Mouse (Mus musculus): ENCODE results near the gene Socs3. TPM values are rescaled to one million over a fixed set of nuclear protein-coding genes. Genes with fewer than 3 reads are reported as not detected.

The Socs3 gene
- polyA plus RNA-seq, 1 experiment from 2014 or later, result 3.4 TPM

DNA sequence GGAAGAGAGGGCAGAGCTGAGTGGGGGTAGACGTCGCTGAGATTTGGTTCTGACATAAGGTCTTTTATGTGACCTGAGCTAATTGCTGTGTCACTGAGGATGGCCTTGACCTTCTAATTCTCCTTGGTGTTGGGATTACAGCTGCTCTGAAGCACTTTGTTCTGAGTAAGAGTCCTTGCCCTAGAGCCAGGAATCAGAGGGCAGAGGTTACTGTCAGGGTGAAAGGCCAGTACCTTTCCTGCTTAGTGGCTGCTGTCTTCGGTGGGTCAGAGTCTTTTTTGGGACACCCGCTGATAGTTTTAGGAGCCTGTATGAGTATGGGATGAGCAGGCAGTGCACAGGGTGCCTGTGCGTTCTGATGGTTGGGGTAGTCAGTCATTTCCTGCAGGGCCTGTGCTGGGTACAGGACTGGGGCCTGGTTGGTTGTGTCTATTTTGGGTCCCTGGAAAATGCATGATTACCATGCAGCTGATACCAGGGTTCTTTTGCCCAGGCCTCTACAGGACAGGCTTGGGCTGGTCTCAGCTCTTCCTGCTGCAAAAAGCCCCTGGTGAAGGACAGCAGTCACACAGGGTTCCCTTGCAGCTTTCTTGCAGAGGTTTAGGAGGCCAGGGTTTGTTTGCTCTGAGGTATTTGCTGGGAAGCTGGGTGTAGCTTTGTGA lies 38.4 kb upstream of the Socs3 start:
- Histone ChIP-seq H3K9ac (ENCODE audit: low read depth, low read length) (no peak overlapping the region), H3K4me3 (ENCODE audit: low read depth, low read length) (no peak overlapping the region), H3K27me3 (ENCODE audit: control insufficient read depth, insufficient read depth, low read length) (no peaks in the 10 kb centered on the region), H3K4me2 (replicated peaks; ENCODE audit: low read depth, low read length) (no peak overlapping the region), H3K9me3 (ENCODE audit: control insufficient read depth, low read length) (no peaks in the 10 kb centered on the region), H3K36me3 (ENCODE audit: control insufficient read depth, insufficient read depth, low read length) (peaks cover 7% of the 10 kb centered on the region), H3K4me1 (replicated peaks; ENCODE audit: control insufficient read depth, insufficient read depth, low read length) (peaks cover 2% of the 10 kb centered on the region; the same call in 1 of the 2 replicates), H3K27ac (ENCODE audit: low read depth, low read length) (no peak overlapping the region)
- DNase-seq (ENCODE audit: low spot score), result no peak
- no peak for ATAC-seq (ENCODE audit: low FRiP score)
- 64% methylated on average over 5 of the region's 5 CpGs for WGBS

DNA sequence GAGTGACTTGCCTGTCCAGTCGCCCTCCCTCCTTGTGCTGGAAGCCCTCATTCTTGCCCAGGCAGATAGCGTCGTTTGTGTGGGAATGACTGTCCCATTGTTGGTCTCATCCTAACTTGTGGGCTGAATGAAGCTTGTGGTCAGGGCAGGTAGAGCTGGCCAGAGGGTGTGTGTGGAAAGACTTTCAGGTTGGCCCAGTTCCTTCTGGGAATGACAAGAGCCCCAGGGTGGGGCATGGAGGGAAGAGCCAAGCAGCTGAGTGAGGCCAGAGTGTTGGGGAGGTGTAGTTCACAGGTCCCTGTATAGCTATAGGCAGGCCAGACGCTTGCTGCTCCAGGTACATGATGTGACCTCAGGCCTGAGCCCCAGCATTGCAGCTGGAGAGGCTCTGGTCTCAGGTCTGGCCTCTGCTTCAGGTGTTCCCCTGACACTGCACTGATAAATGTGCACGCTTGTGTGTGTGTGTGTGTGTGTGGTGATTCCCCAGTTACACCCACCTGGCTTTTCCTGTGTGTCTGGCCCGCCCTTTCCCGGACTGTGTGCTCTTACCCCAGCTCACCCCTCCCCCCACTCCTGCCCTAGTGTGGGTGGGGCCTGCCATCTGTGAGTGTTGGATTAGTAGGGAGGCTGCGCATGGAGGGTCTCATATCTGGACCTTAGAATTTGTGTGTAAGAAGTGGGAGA lies 37.8 kb upstream of the Socs3 start:
- Histone ChIP-seq H3K4me2 (replicated peaks; ENCODE audit: low read depth, low read length) (no peak overlapping the region), H3K27ac (ENCODE audit: low read depth, low read length) (no peak overlapping the region), H3K36me3 (ENCODE audit: control insufficient read depth, insufficient read depth, low read length) (peaks cover 11% of the 10 kb centered on the region), H3K9ac (ENCODE audit: low read depth, low read length) (no peak overlapping the region), H3K4me3 (ENCODE audit: low read depth, low read length) (no peak overlapping the region), H3K4me1 (replicated peaks; ENCODE audit: control insufficient read depth, insufficient read depth, low read length) (peaks cover 2% of the 10 kb centered on the region; the same call in 1 of the 2 replicates), H3K27me3 (ENCODE audit: control insufficient read depth, insufficient read depth, low read length) (no peaks in the 10 kb centered on the region), H3K9me3 (ENCODE audit: control insufficient read depth, low read length) (no peaks in the 10 kb centered on the region)
- no peak for DNase-seq (ENCODE audit: low spot score)
- WGBS, result 75% methylated on average over 8 of the region's 8 CpGs
- ATAC-seq (ENCODE audit: low FRiP score), result no peak

DNA sequence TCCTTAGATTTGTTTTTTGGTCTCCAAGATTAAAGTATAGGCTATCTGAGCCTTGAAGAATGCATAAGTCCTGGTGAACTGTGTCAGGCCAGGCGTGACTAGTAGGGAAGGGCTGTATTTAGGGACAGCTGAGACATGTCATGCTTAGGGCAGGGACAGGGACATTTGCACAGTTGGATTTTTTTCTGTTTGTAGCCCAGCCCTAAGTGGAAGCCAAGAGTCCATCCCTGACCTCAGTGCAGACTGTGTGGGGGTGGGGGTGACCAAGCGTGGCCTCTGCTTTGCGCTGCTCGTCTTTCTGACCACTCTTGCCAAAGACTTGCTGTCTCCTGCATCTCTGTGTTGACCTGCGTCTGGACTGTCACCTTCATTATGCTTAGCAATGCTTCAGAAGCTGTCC lies 34.4 kb upstream of the Socs3 start:
- 86% methylated on average over 5 of the region's 5 CpGs for whole genome bisulfite sequencing
- Histone ChIP-seq H3K27ac (ENCODE audit: low read depth, low read length) (no peak overlapping the region), H3K9me3 (ENCODE audit: control insufficient read depth, low read length) (no peaks in the 10 kb centered on the region), H3K36me3 (ENCODE audit: control insufficient read depth, insufficient read depth, low read length) (peaks cover 11% of the 10 kb centered on the region), H3K27me3 (ENCODE audit: control insufficient read depth, insufficient read depth, low read length) (no peaks in the 10 kb centered on the region), H3K4me3 (ENCODE audit: low read depth, low read length) (no peak overlapping the region), H3K4me2 (replicated peaks; ENCODE audit: low read depth, low read length) (no peak overlapping the region), H3K9ac (ENCODE audit: low read depth, low read length) (no peak overlapping the region), H3K4me1 (replicated peaks; ENCODE audit: control insufficient read depth, insufficient read depth, low read length) (peaks cover 2% of the 10 kb centered on the region; the same call in 1 of the 2 replicates)
- DNase-seq (ENCODE audit: low spot score) (no peak), ATAC-seq (ENCODE audit: low FRiP score) (no peak)

DNA sequence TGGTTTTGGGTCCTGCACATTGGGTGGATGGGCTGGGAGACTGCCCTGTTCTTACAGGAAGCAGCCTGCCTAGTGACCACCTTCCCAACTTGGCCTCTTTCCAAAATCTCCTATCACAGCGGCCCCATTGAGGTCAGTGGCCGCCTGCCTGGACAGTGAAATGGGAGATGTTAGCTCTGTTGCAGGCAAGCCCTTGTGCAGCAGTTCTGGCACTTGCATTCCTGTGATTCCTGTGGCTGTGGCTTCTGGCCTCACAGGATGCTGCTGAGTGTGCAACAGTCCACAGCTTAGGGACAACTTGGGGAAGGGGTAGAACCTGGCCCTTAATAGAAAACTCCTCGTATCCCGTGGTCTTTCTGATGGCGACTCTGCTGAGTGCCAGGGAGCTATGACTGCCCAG lies 33.9 kb upstream of the Socs3 start:
- Histone ChIP-seq H3K9me3 (ENCODE audit: control insufficient read depth, low read length) (no peaks in the 10 kb centered on the region), H3K4me1 (replicated peaks; ENCODE audit: control insufficient read depth, insufficient read depth, low read length) (peaks cover 2% of the 10 kb centered on the region; the same call in 1 of the 2 replicates), H3K27ac (ENCODE audit: low read depth, low read length) (no peak overlapping the region), H3K36me3 (ENCODE audit: control insufficient read depth, insufficient read depth, low read length) (peaks cover 11% of the 10 kb centered on the region), H3K4me3 (ENCODE audit: low read depth, low read length) (no peak overlapping the region), H3K4me2 (replicated peaks; ENCODE audit: low read depth, low read length) (no peak overlapping the region), H3K9ac (ENCODE audit: low read depth, low read length) (no peak overlapping the region), H3K27me3 (ENCODE audit: control insufficient read depth, insufficient read depth, low read length) (no peaks in the 10 kb centered on the region)
- WGBS, result 84% methylated on average over 5 of the region's 5 CpGs
- ATAC-seq (ENCODE audit: low FRiP score) (no peak), DNase-seq (ENCODE audit: low spot score) (no peak)

DNA sequence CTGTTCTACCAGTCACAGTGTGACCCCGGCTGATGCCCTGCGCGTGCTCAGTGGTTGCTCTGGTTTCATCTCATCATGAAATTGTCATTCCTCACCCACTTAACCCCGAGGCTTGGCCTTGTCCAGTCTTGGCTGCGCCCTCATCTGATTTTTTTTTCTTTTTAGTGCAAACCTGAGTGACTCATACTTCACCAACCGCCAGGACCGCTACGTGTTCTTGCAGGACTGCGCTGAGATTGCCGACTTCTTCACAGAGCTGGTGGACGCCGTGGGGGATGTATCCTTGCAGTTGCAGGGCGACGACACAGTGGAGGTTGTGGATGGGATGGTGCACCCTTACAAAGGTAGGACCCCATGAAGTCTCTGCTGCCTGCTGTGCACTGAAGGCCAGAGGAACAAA lies 33.3 kb upstream of the Socs3 start:
- Histone ChIP-seq H3K9me3 (ENCODE audit: control insufficient read depth, low read length) (no peaks in the 10 kb centered on the region), H3K4me3 (ENCODE audit: low read depth, low read length) (no peak overlapping the region), H3K9ac (ENCODE audit: low read depth, low read length) (no peak overlapping the region), H3K36me3 (ENCODE audit: control insufficient read depth, insufficient read depth, low read length) (peaks cover 11% of the 10 kb centered on the region), H3K4me1 (replicated peaks; ENCODE audit: control insufficient read depth, insufficient read depth, low read length) (peaks cover 2% of the 10 kb centered on the region; the same call in 1 of the 2 replicates), H3K27me3 (ENCODE audit: control insufficient read depth, insufficient read depth, low read length) (no peaks in the 10 kb centered on the region), H3K4me2 (replicated peaks; ENCODE audit: low read depth, low read length) (no peak overlapping the region), H3K27ac (ENCODE audit: low read depth, low read length) (no peak overlapping the region)
- ATAC-seq (ENCODE audit: low FRiP score) (no peak), DNase-seq (ENCODE audit: low spot score) (no peak)
- 94% methylated on average over 14 of the region's 14 CpGs for WGBS

DNA sequence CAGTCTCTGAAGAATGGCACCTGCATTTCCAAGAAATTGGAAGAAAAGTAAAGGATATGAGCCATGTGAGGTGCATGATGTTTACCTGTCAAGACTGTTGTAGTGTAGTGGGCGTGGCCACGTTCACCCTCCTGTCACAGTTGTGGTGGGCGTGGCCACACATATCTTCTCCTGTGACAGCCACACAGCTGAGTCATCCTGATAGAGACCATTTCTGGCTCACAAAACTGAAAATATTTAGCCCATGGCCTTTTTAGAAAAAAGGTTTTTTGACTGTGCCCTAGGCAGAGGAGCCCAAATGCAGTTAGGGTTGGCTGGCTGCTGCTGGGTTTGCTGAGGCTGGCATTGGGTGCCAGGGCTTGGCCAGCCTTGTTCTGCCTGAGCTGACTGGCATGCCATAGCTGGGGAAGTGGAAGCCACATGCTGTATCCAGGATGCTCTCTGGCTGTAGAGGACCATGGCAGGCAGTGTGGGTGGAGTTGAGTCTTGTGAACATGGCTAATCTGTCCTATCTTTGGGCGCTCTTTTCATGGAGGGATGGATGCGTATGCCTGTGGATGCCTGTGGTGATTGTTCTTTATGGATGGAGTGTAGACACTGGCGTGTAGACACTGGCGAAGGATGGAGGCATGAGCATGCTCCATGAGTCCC lies 30.8 kb upstream of the Socs3 start:
- no peaks in the 10 kb centered on the region for H3K9me3 ChIP-seq (ENCODE audit: control insufficient read depth, low read length)
- peaks cover 8% of the 10 kb centered on the region; the same call in 1 of the 2 replicates for H3K36me3 ChIP-seq (ENCODE audit: control insufficient read depth, insufficient read depth, low read length)
- no peaks in the 10 kb centered on the region for H3K27me3 ChIP-seq (ENCODE audit: control insufficient read depth, insufficient read depth, low read length)
- no peak overlapping the region for H3K4me2 ChIP-seq (replicated peaks; ENCODE audit: low read depth, low read length)
- H3K9ac ChIP-seq (ENCODE audit: low read depth, low read length), result no peak overlapping the region
- WGBS, result 94% methylated on average over 7 of the region's 7 CpGs
- no peak for ATAC-seq (ENCODE audit: low FRiP score)
- H3K4me3 ChIP-seq (ENCODE audit: low read depth, low read length), result no peak overlapping the region
- no peak for DNase-seq (ENCODE audit: low spot score)
- H3K27ac ChIP-seq (ENCODE audit: low read depth, low read length), result no peak overlapping the region
- no peaks in the 10 kb centered on the region for H3K4me1 ChIP-seq (replicated peaks; ENCODE audit: control insufficient read depth, insufficient read depth, low read length)

DNA sequence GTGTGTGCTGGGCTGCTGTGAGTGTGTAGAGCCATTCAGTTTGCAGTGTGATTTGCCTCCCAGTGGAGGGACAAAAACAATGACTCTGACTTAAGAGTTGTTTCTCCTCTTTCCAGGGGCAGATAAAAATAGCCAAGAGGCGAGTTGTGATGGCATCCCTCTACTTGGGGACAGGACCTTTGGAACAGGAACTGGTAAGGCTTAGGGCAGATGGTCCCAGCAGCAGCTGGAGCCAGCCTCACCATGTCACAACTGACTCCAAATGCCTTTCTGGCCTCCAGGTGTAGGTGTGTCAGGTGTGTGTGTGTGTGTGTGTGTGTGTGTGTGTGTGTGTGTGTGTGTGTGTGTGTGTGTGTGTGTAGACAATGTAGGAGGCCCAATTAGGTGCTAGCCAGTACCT lies 30.2 kb upstream of the Socs3 start:
- DNase-seq (ENCODE audit: low spot score) (no peak), ATAC-seq (ENCODE audit: low FRiP score) (no peak)
- Histone ChIP-seq H3K4me3 (ENCODE audit: low read depth, low read length) (no peak overlapping the region), H3K9me3 (ENCODE audit: control insufficient read depth, low read length) (no peaks in the 10 kb centered on the region), H3K4me2 (replicated peaks; ENCODE audit: low read depth, low read length) (no peak overlapping the region), H3K9ac (ENCODE audit: low read depth, low read length) (no peak overlapping the region), H3K27ac (ENCODE audit: low read depth, low read length) (no peak overlapping the region), H3K36me3 (ENCODE audit: control insufficient read depth, insufficient read depth, low read length) (peaks cover 8% of the 10 kb centered on the region; the same call in 1 of the 2 replicates), H3K27me3 (ENCODE audit: control insufficient read depth, insufficient read depth, low read length) (no peaks in the 10 kb centered on the region), H3K4me1 (replicated peaks; ENCODE audit: control insufficient read depth, insufficient read depth, low read length) (no peaks in the 10 kb centered on the region)
- 68% methylated on average over 1 of the region's 1 CpGs for WGBS

DNA sequence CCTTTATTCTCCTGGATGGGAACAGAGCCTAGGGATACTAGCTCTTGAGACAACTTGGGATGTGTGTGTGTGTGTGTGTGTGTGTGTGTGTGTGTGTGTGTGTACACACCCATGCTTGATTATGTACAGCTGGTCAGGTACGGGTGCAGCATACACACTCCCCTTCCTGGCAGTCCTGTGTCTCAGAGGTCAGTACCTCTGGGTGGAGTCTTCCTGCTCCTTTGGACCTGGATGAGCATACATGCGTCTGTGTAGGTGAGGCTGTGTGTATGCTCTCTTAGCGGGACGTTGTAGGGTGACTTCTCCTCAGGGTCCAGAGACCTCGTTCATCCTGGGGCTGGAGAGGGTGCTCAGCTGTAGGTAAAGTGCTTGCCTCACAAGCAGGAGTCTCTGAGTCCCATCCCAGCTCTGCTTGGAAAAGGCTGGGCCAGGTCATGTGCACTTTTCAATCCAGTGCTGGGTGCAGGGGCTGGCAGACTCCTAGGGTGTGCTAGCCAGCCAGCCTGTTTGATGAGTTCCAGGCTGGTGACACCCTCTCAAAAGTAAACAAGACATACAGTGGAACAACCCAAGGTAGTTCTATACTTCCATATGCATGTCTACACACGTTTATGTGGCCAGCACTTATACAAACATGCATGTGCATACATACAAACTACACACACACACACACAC lies 29.6 kb upstream of the Socs3 start:
- Histone ChIP-seq H3K9me3 (ENCODE audit: control insufficient read depth, low read length) (no peaks in the 10 kb centered on the region), H3K27me3 (ENCODE audit: control insufficient read depth, insufficient read depth, low read length) (no peaks in the 10 kb centered on the region), H3K4me3 (ENCODE audit: low read depth, low read length) (no peak overlapping the region), H3K27ac (ENCODE audit: low read depth, low read length) (no peak overlapping the region), H3K9ac (ENCODE audit: low read depth, low read length) (no peak overlapping the region), H3K36me3 (ENCODE audit: control insufficient read depth, insufficient read depth, low read length) (peaks cover 8% of the 10 kb centered on the region; the same call in 1 of the 2 replicates), H3K4me1 (replicated peaks; ENCODE audit: control insufficient read depth, insufficient read depth, low read length) (no peaks in the 10 kb centered on the region), H3K4me2 (replicated peaks; ENCODE audit: low read depth, low read length) (no peak overlapping the region)
- ATAC-seq (ENCODE audit: low FRiP score), result no peak
- 88% methylated on average over 6 of the region's 6 CpGs for WGBS
- DNase-seq (ENCODE audit: low spot score), result no peak

All from hindbrain, embryonic 11.5 days (tissue).